Mouse (Mus musculus) E14TG2a.4 (cell line): ENCODE data around the gene Etl4.

Experiments
- CTCF ChIP-seq: conservative IDR thresholded peaks from 2 replicates; pipeline ENCODE4 v1.5.1; 2014; ENCODE audit warnings: low read length
- POU5F1 ChIP-seq: IDR thresholded peaks from 2 replicates; pipeline ENCODE4 v1.6.1; 2014; ENCODE audit warnings: low read length, borderline replicate concordance

DNA sequence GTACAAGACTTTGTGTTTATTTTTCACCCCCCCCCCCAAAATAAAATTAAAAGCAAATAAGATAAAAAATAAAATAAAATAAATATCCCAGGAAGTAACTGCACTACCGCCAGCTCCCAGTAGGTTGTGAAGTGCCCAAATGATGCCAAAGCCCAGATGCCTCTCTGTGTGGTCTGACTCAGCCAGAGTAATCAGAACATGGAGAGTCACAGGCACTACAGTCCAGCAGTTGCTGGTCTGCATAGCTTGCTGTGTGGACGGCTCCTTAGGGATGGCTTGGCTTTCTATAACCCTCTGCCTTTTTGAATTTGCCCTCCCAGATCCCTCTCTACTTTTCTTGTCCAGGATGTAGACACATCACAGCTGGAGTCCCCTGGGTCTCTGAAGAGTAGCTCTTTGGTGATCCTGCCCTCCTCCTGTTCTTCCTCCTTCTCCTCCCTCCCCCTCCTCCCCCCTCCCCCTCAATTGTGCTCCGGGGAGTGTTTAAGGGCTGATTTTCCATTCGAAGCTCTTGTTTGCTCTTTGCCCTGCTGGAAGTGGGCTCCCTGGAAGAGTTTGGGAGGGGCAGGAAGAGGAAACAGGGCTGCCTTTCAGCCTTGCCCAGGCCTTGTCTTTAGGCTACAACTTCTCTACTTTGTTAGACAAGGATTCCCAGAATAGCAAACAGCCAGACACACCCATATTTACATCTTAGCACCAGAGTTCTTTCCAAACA is 616.5 kb downstream of the Etl4 start:
- TF ChIP-seq CTCF (peak; percentile 38), POU5F1 (no peak)
